Mouse (Mus musculus) midbrain, embryonic 12.5 days (tissue): ENCODE measurements around the gene Jaml. TPM values are rescaled to one million over a fixed set of nuclear protein-coding genes. Genes with fewer than 3 reads are reported as not detected.
A peak's percentile ranks its signal among the peaks of the same experiment; 100 is the strongest.
"Not testable (repeated sequence)": the region's sequence is repeated elsewhere in the genome, so short reads cannot be mapped to it uniquely, and the experiment has no call there.

Experiments used
- ATAC-seq: fragments of 200-750 bp; cut with Nextera tagmentation; 2 replicates; pipeline ENCODE4 v1.8.0; 2017; ENCODE audit warnings: low read depth, moderate TSS enrichment, moderate library complexity; ENCODE audit not compliant: low FRiP score
- H3K27ac ChIP-seq: fragments of 300-500 bp; sonication (generic); replicated peaks from 2 replicates; pipeline ENCODE4 v1.5.1; 2016; ENCODE audit warnings: mild to moderate bottlenecking
- H3K27me3 ChIP-seq: fragments of 300-500 bp; sonication (generic); 2 replicates; pipeline ENCODE4 v1.6.1; 2016; ENCODE audit warnings: mild to moderate bottlenecking
- H3K36me3 ChIP-seq: fragments of 300-500 bp; sonication (generic); 2 replicates; pipeline ENCODE4 v1.6.1; 2016
- H3K4me1 ChIP-seq: fragments of 300-500 bp; sonication (generic); 2 replicates; pipeline ENCODE4 v1.6.1; 2016
- H3K4me2 ChIP-seq: fragments of 300-500 bp; sonication (generic); replicated peaks from 2 replicates; pipeline ENCODE4 v1.6.1; 2016; ENCODE audit warnings: mild to moderate bottlenecking, moderate library complexity
- H3K4me3 ChIP-seq: fragments of 300-500 bp; sonication (generic); 2 replicates; pipeline ENCODE4 v1.5.1; 2016; ENCODE audit warnings: mild to moderate bottlenecking
- H3K9ac ChIP-seq: fragments of 300-500 bp; sonication (generic); replicated peaks from 2 replicates; pipeline ENCODE4 v1.6.1; 2016; ENCODE audit warnings: mild to moderate bottlenecking, moderate library complexity
- H3K9me3 ChIP-seq: fragments of 300-500 bp; sonication (generic); 2 replicates; pipeline ENCODE4 v1.6.1; 2016; ENCODE audit warnings: mild to moderate bottlenecking
- WGBS: fragments of 180-500 bp; shearing (Covaris S2); methylation state at CpG from one replicate; pipeline ENCODE4 v1.1.7; 2016; 5-methylcytosine and 5-hydroxymethylcytosine counted together
- polyA plus RNA-seq: library from polyadenylated mRNA; unstranded; fragments of >200 nt; fragmentation: Nextera tagmentation; extraction: Ambion mirVana; gene quantifications from 2 replicates; pipeline ENCODE4 v1.2.1, GENCODE M21; 2016

Jaml gene
- polyA plus RNA-seq, result 0.17 and 0.25 TPM in 2 replicates

DNA sequence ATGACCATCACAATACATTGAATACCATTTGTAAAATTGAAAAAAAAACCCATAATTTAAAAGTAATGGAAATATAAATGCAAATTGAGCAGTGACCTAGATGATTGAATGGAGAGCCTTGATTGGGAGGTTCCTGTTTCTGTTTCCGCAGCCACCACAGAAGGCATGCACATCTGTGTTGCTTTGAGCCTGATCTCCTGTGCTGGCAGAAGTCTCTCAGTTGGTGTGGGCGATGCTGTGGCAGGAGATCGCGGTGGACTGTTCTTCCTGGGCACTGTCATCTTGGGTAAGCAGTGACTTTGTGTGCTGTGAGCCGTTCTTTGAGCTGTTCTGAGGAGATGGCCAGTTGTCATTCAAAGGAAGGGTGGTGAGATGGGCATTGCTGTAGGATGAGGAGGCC is at the start of gene Jaml:
Jaml (plus strand) TSS at position 173 of the 400 bp plus-strand sequence.
- Histone ChIP-seq H3K9me3 (no peaks in the 10 kb centered on the region), H3K27ac (no peak within 1 kb of the TSS), H3K9ac (no peak within 1 kb of the TSS), H3K4me3 (no peak within 1 kb of the TSS), H3K4me1 (no peaks in the 10 kb centered on the region), H3K4me2 (no peak within 1 kb of the TSS), H3K36me3 (no peaks in the 10 kb centered on the region), H3K27me3 (peaks cover 13% of the 10 kb centered on the region; the same call in 1 of the 2 replicates)
- WGBS, result 81% methylated on average over 5 of the region's 5 CpGs
- ATAC-seq, result no peak

DNA sequence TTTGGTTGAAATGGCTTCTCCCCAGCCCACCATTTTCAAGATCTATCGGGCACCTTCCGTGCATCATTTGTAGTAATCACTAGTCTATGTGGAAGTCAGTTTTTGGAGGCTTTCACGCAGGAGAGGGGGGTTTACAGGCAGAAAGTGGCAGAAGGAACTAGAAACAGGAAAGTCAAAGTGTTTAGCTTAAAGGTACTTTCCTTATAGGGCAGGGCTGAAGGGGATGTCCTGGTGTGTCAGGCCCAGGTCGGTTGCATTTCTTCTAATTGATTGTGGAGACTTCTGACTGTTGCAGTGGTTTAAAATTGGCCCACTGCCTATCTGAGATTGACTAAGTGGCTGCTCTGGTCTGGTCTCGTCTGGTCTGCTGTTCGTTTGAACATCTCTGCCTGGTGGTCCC is 48.6 kb upstream of the Jaml start:
- no peak overlapping the region for H3K4me3 ChIP-seq
- 75% methylated on average over 6 of the region's 6 CpGs for WGBS

DNA sequence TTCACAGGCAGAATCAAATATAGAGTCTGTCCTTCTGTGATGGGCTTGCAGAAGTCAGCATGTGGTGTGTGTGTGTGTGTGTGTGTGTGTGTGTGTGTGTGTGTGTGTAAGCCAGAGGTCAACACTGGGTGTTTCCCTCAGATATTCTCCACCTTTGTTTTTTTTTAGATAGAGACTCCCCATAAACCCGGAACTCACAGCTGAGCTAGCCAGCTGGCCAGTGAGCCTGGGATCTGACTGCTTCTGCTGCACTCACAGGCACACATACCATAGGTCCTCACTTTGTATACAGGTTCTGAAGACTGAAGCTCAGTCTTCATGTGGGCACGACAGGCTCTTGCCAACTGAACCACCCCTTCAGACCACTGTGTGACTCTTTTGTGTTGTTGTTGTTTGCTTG is 46.7 kb upstream of the Jaml start:
- ATAC-seq, result no peak

More for the DNA sequence above, 48.6 kb upstream of the Jaml start:
- H3K4me2 ChIP-seq, result no peak overlapping the region
- peaks cover 14% of the 10 kb centered on the region; the same call in 1 of the 2 replicates for H3K27me3 ChIP-seq
- no peaks in the 10 kb centered on the region for H3K36me3 ChIP-seq
- no peak for ATAC-seq
- H3K9me3 ChIP-seq, result no peaks in the 10 kb centered on the region
- H3K4me1 ChIP-seq, result no peaks in the 10 kb centered on the region
- no peak overlapping the region for H3K27ac ChIP-seq
- H3K9ac ChIP-seq, result no peak overlapping the region

DNA sequence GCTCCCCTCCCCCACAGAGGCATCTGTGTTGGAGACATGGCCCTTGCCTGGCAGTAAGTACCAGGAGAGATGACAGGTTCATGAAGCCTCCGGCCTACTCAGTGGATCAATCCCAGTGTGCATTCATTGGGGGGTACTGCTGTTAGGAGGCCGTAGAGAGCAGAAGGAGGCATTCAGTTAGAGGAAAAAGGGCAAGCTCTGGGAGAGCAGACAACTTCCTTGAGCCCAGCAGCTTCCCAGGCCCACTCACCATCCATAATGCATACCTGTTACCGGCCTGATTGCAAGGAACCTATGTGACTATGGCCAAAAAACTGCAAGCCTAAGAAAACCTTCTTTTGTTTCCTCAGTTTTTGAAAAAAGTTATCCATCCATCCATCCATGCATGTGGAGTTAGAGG is 44.5 kb upstream of the Jaml start:
- 80% methylated on average over 3 of the region's 3 CpGs for WGBS
- H3K4me3 ChIP-seq, result no peak overlapping the region
- H3K9me3 ChIP-seq, result no peaks in the 10 kb centered on the region
- H3K36me3 ChIP-seq, result no peaks in the 10 kb centered on the region
- H3K9ac ChIP-seq, result no peak overlapping the region
- no peak overlapping the region for H3K27ac ChIP-seq
- no peak overlapping the region for H3K4me2 ChIP-seq
- no peak for ATAC-seq
- no peaks in the 10 kb centered on the region for H3K4me1 ChIP-seq
- peaks cover 27% of the 10 kb centered on the region for H3K27me3 ChIP-seq

More for the DNA sequence above, 46.7 kb upstream of the Jaml start:
- H3K4me2 ChIP-seq, result no peak overlapping the region
- H3K36me3 ChIP-seq, result no peaks in the 10 kb centered on the region
- peaks cover 15% of the 10 kb centered on the region; the same call in 1 of the 2 replicates for H3K27me3 ChIP-seq
- H3K27ac ChIP-seq, result no peak overlapping the region
- no peak overlapping the region for H3K4me3 ChIP-seq
- H3K9ac ChIP-seq, result no peak overlapping the region
- no peaks in the 10 kb centered on the region for H3K9me3 ChIP-seq
- H3K4me1 ChIP-seq, result no peaks in the 10 kb centered on the region
- WGBS, result 75% methylated on average over 2 of the region's 2 CpGs

DNA sequence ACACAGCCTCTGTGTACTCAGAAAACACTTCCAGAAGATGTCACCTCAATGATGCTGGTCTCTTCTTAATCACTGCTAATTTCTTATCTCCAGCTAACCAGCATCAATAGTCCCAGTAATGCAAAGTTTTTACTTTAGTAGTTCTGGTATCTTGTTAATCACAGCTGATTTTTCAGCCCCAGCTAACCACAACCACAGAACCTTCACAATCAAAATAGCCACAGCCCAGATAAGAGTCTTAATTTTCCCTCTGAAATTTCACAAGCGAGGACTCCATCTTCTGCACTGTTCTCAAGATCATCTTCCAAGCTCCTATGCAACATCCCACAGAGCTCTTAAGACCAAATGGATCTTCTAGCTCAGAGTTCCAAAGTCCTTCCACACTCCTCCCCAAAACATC is 41.2 kb upstream of the Jaml start:
- not testable (repeated sequence) for H3K9ac ChIP-seq, H3K27ac ChIP-seq, H3K4me3 ChIP-seq, H3K9me3 ChIP-seq, H3K4me2 ChIP-seq, ATAC-seq, H3K36me3 ChIP-seq
- Histone ChIP-seq H3K27me3 (peaks cover 48% of the 10 kb centered on the region), H3K4me1 (peaks cover 14% of the 10 kb centered on the region; the same call in 1 of the 2 replicates)
- WGBS, result 84% methylated on average over 1 of the region's 1 CpGs

DNA sequence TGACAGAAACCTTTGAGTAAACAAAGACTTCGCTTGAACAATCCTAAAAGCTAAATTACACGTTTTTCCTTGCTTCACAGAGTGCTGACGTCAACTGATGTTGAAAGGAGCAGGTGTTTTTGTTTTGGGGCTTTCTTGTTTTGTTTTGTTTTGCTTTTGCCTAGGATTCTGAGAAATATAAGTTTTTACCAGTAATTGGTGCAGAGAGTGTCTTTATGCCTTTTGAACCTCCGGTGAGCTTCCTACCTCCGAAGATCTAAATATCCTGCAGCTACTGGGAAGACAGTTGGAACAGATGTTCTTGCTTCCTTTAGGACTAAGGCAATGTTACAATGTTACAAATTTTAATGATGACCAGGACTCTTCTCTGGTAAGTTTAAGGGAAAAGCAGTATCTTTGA is 39.5 kb upstream of the Jaml start, which contains the start of gene Mpzl2:
Mpzl2 (plus strand) TSS at position 301 of the 400 bp plus-strand sequence.
- Histone ChIP-seq H3K27ac (no peak within 1 kb of the TSS), H3K4me1 (peaks cover 14% of the 10 kb centered on the region; the same call in 1 of the 2 replicates), H3K36me3 (no peaks in the 10 kb centered on the region), H3K27me3 (peaks cover 65% of the 10 kb centered on the region), H3K9me3 (no peaks in the 10 kb centered on the region), H3K4me2 (no peak within 1 kb of the TSS), H3K4me3 (no peak within 1 kb of the TSS), H3K9ac (no peak within 1 kb of the TSS)
- 61% methylated on average over 5 of the region's 5 CpGs for WGBS
- no peak for ATAC-seq

DNA sequence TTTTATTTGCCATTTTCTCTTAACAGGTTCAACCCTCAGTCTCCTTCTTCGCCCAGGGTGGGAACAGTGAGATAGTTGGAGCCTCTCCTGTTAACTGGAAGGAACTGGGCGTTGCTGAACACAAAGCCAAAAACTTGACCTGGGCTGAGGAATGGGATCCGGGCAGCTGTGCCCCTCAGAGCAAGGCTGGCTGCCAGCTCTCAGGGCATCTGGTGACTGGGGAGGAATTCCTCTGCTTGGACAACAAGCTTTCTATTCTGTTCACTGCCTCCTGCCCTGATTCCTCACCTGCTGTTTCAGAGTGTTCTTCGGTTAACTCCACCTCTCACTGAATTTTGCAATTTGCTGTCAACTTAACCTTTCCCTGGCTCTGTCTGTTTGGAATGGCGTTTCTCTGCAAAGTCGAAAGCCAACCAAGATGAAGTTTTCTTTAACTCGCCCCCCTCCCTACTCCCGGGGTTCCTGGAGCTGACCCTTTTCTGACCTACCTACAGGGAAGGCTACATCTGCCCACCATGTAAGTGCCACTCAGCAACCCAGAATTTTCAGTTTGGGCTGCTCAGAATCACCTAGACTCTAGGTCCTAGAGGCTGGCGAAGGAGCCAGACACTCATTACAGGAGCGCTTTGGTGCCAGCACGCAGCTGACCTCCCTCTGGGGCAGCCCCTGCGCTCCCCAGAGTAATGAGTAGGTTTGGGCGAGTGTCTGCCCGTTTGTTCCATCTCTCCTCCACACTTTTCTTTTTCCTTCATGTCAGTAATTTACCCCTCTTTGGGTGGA is 38.7 kb upstream of the Jaml start:
- Histone ChIP-seq H3K4me1 (peaks cover 14% of the 10 kb centered on the region; the same call in 1 of the 2 replicates), H3K4me2 (no peak overlapping the region), H3K9me3 (no peaks in the 10 kb centered on the region), H3K9ac (no peak overlapping the region), H3K36me3 (no peaks in the 10 kb centered on the region), H3K4me3 (no peak overlapping the region), H3K27me3 (peaks cover 73% of the 10 kb centered on the region), H3K27ac (no peak overlapping the region)
- ATAC-seq, result no peak
- WGBS, result 16% methylated on average over 14 of the region's 14 CpGs

DNA sequence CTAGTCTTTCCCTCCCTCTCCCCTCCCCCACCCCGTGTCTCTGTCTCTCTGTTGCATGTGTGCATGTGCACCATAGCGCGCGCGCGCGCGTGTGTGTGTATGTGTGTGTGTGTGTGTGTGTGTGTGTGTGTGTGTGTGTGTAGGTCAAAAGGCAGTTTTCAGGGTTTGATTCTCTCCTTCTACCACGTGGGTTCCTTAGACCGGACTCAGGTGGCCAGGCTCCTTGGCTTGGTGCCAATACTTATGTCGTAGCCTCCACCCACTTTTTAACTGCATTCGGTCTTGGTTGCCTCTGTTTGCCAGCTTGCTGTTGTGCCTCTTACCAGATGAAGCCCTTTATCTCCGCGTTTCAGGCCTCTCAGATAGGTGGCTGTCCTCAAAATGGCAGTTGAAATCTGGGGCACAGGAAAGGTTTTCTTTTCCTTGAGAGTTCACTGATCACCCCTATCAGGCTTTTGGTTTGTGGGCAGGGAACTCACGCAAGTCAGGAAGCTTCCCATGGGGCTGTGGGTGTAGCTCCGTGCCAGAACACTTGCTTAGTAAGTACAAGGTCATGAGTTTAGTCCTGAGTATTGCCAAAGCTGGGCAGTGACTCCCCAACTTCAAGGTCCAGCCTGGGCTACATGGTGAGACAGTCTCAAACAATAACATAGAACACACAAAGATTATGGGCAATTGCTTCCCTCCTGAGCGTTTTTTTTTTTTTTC is 37.7 kb upstream of the Jaml start:
- no peaks in the 10 kb centered on the region for H3K9me3 ChIP-seq
- no peak overlapping the region for H3K9ac ChIP-seq
- no peak for ATAC-seq
- peaks cover 73% of the 10 kb centered on the region for H3K27me3 ChIP-seq
- no peak overlapping the region for H3K4me3 ChIP-seq
- no peak overlapping the region for H3K27ac ChIP-seq
- 31% methylated on average over 17 of the region's 17 CpGs for WGBS
- H3K4me1 ChIP-seq, result peaks cover 14% of the 10 kb centered on the region; the same call in 1 of the 2 replicates
- H3K36me3 ChIP-seq, result no peaks in the 10 kb centered on the region
- H3K4me2 ChIP-seq, result no peak overlapping the region

DNA sequence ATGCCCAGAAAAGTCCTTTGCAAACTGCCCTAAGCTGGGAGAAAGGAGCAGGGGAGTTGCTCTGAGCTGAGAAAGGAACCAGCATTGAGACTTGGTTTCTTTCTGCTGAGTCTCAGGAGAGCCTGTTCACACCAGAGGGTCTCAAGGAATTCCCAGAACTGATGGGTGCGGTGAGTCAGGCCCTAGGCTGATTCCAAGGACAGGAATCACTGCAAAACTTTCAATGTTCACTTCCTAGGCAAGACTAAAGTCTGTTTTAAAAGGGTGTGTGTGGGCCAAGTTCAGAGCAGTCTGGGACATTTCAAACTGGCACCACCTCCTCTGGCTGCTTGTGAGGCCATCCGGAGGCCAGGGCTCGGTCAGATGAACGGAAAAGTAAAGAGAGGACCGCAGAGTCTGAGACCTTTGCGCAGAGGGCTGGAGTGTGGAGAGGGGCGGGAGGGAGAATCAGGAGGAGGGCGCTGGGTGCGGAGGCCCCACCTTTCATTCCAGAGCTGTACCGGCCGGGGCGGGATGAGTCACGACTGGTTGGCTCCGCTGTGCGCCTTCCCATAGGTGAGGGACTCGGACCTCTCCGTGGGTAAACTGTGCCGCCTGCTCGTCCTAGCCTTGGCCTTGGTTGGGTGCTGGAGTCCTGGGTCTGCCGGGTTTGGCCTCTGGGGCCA is 36.8 kb upstream of the Jaml start:
- Histone ChIP-seq H3K36me3 (no peaks in the 10 kb centered on the region), H3K27me3 (peaks cover 79% of the 10 kb centered on the region), H3K4me2 (peak overlapping the region; percentile 22), H3K4me3 (no peak overlapping the region), H3K9me3 (no peaks in the 10 kb centered on the region), H3K4me1 (peaks cover 14% of the 10 kb centered on the region; the same call in 1 of the 2 replicates), H3K27ac (no peak overlapping the region), H3K9ac (no peak overlapping the region)
- ATAC-seq, result no peak
- 2% methylated on average over 20 of the region's 20 CpGs for WGBS

DNA sequence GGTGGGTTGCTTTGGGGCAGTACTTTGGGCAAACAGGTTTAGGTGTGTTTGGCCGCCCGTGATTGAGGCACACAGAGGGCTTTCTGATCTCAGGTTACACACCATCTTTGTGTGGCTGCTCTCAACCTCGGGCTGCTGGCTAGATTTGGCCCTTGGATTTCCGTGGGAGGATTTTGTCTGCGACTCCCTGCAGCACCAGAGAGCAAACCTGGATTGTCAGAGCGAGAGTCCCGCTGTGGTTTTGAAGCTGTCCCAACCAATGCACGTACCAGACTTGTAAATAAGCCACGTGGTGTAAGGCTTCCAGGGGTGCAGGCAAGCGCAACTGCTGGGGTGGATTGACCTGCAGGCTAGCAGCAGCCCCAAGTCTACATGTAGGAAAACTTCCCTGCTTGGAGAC is 36.0 kb upstream of the Jaml start:
- ATAC-seq, result no peak
- peak overlapping the region; percentile 22 for H3K4me2 ChIP-seq
- under 1% methylated on average over 10 of the region's 10 CpGs for WGBS
- no peak overlapping the region for H3K27ac ChIP-seq
- peaks cover 14% of the 10 kb centered on the region; the same call in 1 of the 2 replicates for H3K4me1 ChIP-seq
- peaks cover 76% of the 10 kb centered on the region for H3K27me3 ChIP-seq
- no peaks in the 10 kb centered on the region for H3K9me3 ChIP-seq
- H3K36me3 ChIP-seq, result no peaks in the 10 kb centered on the region
- no peak overlapping the region for H3K9ac ChIP-seq
- 0 out of 2 replicates have a peak overlapping the region, but pooled peaks have one; percentile 4 for H3K4me3 ChIP-seq

DNA sequence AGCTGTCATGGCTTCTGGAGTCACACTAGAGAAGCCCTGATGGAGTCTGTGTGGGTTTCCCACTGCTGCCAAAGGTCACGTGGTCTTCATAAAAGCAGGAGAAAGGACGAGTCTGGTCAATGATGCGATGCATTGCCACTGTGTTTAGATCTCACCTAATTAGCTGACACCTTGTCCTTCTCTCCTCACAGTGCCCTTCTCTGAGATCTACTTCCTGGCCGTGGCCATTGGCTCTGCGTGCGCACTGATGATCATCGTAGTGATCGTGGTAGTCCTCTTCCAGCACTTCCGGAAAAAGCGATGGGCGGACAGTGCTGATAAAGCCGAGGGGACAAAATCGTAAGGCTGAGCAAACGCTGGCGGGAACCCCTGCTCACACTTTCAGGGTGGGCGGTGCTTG is 32.0 kb upstream of the Jaml start:
- Histone ChIP-seq H3K4me2 (no peak overlapping the region), H3K36me3 (no peaks in the 10 kb centered on the region), H3K27me3 (peaks cover 48% of the 10 kb centered on the region), H3K9ac (no peak overlapping the region), H3K4me1 (peaks cover 5% of the 10 kb centered on the region; the same call in 1 of the 2 replicates), H3K4me3 (no peak overlapping the region), H3K27ac (no peak overlapping the region), H3K9me3 (no peaks in the 10 kb centered on the region)
- no peak for ATAC-seq
- 92% methylated on average over 16 of the region's 16 CpGs for WGBS

DNA sequence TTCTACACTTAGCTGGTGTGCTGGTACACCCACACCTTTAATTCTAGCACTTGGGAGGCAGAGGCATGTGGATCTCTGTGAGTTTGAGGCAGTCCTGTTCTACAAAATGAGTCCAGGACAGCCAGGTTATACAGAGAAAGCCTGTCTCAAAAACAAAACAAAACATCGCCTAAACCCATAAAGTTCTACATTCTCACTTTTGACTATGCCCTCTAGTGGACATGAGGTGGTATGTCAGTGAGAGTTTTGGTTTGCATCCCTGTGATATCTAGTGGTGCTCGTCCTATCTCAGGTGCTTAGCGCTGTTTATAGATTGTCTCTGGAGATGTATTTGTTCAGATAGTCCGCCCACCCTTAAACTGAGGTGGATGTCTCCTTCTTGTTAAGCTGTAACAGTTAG is 30.5 kb upstream of the Jaml start:
- ATAC-seq, result no peak
- Histone ChIP-seq H3K4me2 (no peak overlapping the region), H3K4me1 (no peaks in the 10 kb centered on the region), H3K9ac (no peak overlapping the region), H3K9me3 (no peaks in the 10 kb centered on the region), H3K4me3 (no peak overlapping the region), H3K36me3 (no peaks in the 10 kb centered on the region), H3K27me3 (peaks cover 40% of the 10 kb centered on the region), H3K27ac (no peak overlapping the region)
- 31% methylated on average over 4 of the region's 4 CpGs for WGBS
